12 mouse cellular contexts compared by ENCODE assay signal in the genomic region with DNA sequence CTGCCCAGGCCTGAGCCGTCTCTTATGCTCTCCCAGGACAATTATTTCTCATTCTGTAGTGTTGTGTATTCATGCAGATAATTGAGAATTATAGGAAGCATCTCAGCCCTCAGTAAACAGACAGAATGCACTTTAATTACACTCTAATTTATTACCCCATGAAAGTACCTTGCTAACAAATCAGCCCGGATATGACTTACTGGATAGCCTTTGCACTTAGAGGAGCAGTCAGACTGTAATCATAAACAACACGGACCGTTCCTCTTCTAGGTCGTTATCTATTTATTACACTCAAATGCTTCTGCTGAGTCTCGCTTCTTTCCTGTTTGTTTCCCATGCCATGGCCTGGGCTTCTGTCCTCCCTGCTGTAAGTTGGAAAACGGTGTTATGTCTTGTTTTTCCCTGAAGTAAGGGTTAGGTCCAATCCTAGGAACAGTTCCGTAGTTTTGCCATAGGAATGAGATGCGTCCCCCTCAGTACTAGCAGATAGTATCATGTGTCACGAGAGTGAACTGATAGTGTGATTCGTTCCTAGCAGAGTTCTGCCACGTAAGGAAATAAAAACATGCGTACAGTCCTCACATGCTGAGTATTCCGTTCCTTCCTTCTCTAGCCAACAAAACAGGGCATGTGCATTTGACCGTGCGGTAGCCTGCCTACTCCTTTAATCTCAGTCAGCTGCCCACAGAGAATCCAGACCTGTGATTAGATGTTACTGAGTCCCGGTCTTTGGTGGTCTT. TPM values are rescaled to one million over a fixed set of nuclear protein-coding genes. Genes with fewer than 3 reads are reported as not detected.
A peak's percentile ranks its signal among the peaks of the same experiment; 100 is the strongest.
DNase-seq lines count a peak whose midpoint lies in the region; ATAC-seq lines count a peak whose summit lies in the region.
"Had no signal": no experiment of that assay in that cellular context is flagged by ENCODE, and none has a peak within 500 bp of the region (broad histone marks: within the 10 kb centered on the region; RNA-seq: fewer than 3 reads in every experiment).

No protein-coding gene starts in this region.

- no peaks in the 10 kb centered on the region for H3K27me3 ChIP-seq in kidney, embryonic 15.5 days
- no peaks in the 10 kb centered on the region for H3K27me3 ChIP-seq in embryonic facial prominence, embryonic 10.5 days (replicated peaks; ENCODE audit: low read depth, poor library complexity, severe bottlenecking)
- H3K27me3 ChIP-seq in limb, embryonic 10.5 days (ENCODE audit: low read depth, poor library complexity, severe bottlenecking) = no peaks in the 10 kb centered on the region
- H3K27me3 ChIP-seq: megakaryocyte, embryonic 14.5 days had no signal

- no peaks in the 10 kb centered on the region for H3K36me3 ChIP-seq in kidney, embryonic 15.5 days
- H3K36me3 ChIP-seq in embryonic facial prominence, embryonic 10.5 days (replicated peaks) = no peaks in the 10 kb centered on the region
- H3K36me3 ChIP-seq in limb, embryonic 10.5 days = no peaks in the 10 kb centered on the region

- WGBS in kidney, embryonic 15.5 days = 23% methylated on average over 17 of the region's 17 CpGs
- 56% methylated on average over 17 of the region's 17 CpGs for WGBS in embryonic facial prominence, embryonic 10.5 days
- WGBS in limb, embryonic 10.5 days = 69% methylated on average over 17 of the region's 17 CpGs

- no peak overlapping the region for H3K27ac ChIP-seq in kidney, embryonic 15.5 days
- 0 out of 2 replicates have a peak overlapping the region, but pooled peaks have one; percentile 30 for H3K27ac ChIP-seq in embryonic facial prominence, embryonic 10.5 days (replicated peaks)
- H3K27ac ChIP-seq in limb, embryonic 10.5 days = no peak overlapping the region

- no peak overlapping the region for H3K4me3 ChIP-seq in kidney, embryonic 15.5 days (replicated peaks)
- H3K4me3 ChIP-seq in embryonic facial prominence, embryonic 10.5 days = no peak overlapping the region
- no peak overlapping the region for H3K4me3 ChIP-seq in limb, embryonic 10.5 days
- H3K4me3 ChIP-seq: megakaryocyte, embryonic 14.5 days had no signal

- peak; percentile 15 for DNase-seq in gastrocnemius, adult 18-20 months (ENCODE audit: low spot score)
- DNase-seq in gastrocnemius, postnatal 10 days = no peak
- DNase-seq in kidney, postnatal 25 days = no peak
- DNase-seq in embryonic facial prominence, embryonic 10.5 days (ENCODE audit: low spot score) = no peak
- no peak for DNase-seq in limb, embryonic 10.5 days (ENCODE audit: low spot score)
- DNase-seq: adrenal gland, postnatal 36 days; cerebellum, adult 18-20 months; thymus, adult 2 months had no signal

- peaks cover 30% of the 10 kb centered on the region for H3K4me1 ChIP-seq in kidney, embryonic 15.5 days
- peaks cover 41% of the 10 kb centered on the region for H3K4me1 ChIP-seq in embryonic facial prominence, embryonic 10.5 days
- peaks cover 43% of the 10 kb centered on the region for H3K4me1 ChIP-seq in limb, embryonic 10.5 days

- no peak overlapping the region for H3K9ac ChIP-seq in kidney, embryonic 15.5 days

- no peak for ATAC-seq in kidney, embryonic 15.5 days (replicated peaks; ENCODE audit: low FRiP score)
- peak; percentile 39; the same call in 1 of the 2 replicates for ATAC-seq in megakaryocyte progenitor cell, adult 5-6 weeks (replicated peaks; ENCODE audit: poor library complexity)
- ATAC-seq: CD4-positive, CD25-positive, alpha-beta regulatory T cell, adult 4 months had no signal

- H3K4me2 ChIP-seq in kidney, embryonic 15.5 days = peak overlapping the region; percentile 29

- H3K9me3 ChIP-seq in kidney, embryonic 15.5 days (replicated peaks) = no peaks in the 10 kb centered on the region
- no peaks in the 10 kb centered on the region for H3K9me3 ChIP-seq in embryonic facial prominence, embryonic 10.5 days
- H3K9me3 ChIP-seq in limb, embryonic 10.5 days (replicated peaks) = no peaks in the 10 kb centered on the region

RNA-seq across cellular contexts. Expression of a gene that starts 24.3 kb away (rescaled TPM):
- total RNA-seq in gastrocnemius, adult 18-20 months (2021) = 10 to 100 TPM; 19.2 to 20.9 TPM
- total RNA-seq in gastrocnemius, postnatal 10 days (2021) = 10 to 100 TPM; 17.9 to 21.9 TPM
- polyA plus RNA-seq in kidney, embryonic 15.5 days (2015; fragmentation: Nextera tagmentation; extraction: Ambion mirVana) = 14.5 and 15.3 TPM in 2 replicates
- polyA plus RNA-seq in embryonic facial prominence, embryonic 10.5 days (2016; fragmentation: Nextera tagmentation; extraction: Ambion mirVana) = 15.5 and 15.9 TPM in 2 replicates
- total RNA-seq in megakaryocyte progenitor cell, adult 5-6 weeks (2015) = 10.3 and 11.4 TPM in 2 replicates
- total RNA-seq in megakaryocyte progenitor cell, adult 5-6 weeks (2017) = 14.8 and 23.7 TPM in 2 replicates
- polyA plus RNA-seq in limb, embryonic 10.5 days (2016; fragmentation: Nextera tagmentation; extraction: Ambion mirVana) = 14.5 and 14.8 TPM in 2 replicates
